Mouse (Mus musculus) c-Kit-positive CD71-positive TER-119-positive erythroid progenitor cells, embryonic 14.5 days (primary cell): Measurements from ENCODE around the gene Add2.
A peak's percentile ranks its signal among the peaks of the same experiment; 100 is the strongest.

ENCODE experiments used
- DNase-seq: peaks from one replicate; pipeline ENCODE4 v3.0.0-alpha.2; 2013; ENCODE audit warnings: low spot score

Add2 gene

GRCm38 (mm10) chr6:86048509-86048908, 20.0 kb downstream of the Add2 start:
- DNase-seq = no peak

GRCm38 (mm10) chr6:86050586-86051268, 22.2 kb downstream of the Add2 start:
- no peak for DNase-seq

GRCm38 (mm10) chr6:86052032-86052459, 23.6 kb downstream of the Add2 start:
- DNase-seq = no peak

GRCm38 (mm10) chr6:86052556-86052955, 24.1 kb downstream of the Add2 start:
- DNase-seq = no peak

GRCm38 (mm10) chr6:86053099-86053498, 24.6 kb downstream of the Add2 start:
- DNase-seq = no peak

GRCm38 (mm10) chr6:86053594-86053993, 25.1 kb downstream of the Add2 start:
- DNase-seq = no peak

GRCm38 (mm10) chr6:86058475-86058874, 30.0 kb downstream of the Add2 start:
- DNase-seq = no peak

GRCm38 (mm10) chr6:86059151-86059853, 30.8 kb downstream of the Add2 start:
- no peak for DNase-seq

GRCm38 (mm10) chr6:86060170-86060569, 31.7 kb downstream of the Add2 start:
- no peak for DNase-seq

- no peak for DNase-seq
These were observed 33.7 kb downstream of the Add2 start for GRCm38 (mm10) chr6:86062226-86062625.

- no peak for DNase-seq
These were observed 34.2 kb downstream of the Add2 start for GRCm38 (mm10) chr6:86062684-86063083.

GRCm38 (mm10) chr6:86064318-86065016, 36.0 kb downstream of the Add2 start:
- no peak for DNase-seq

GRCm38 (mm10) chr6:86066727-86067126, 38.2 kb downstream of the Add2 start:
- no peak for DNase-seq

- DNase-seq = no peak
These were observed 38.7 kb downstream of the Add2 start for GRCm38 (mm10) chr6:86067145-86067544.

GRCm38 (mm10) chr6:86069009-86069408, 40.5 kb downstream of the Add2 start:
- no peak for DNase-seq

GRCm38 (mm10) chr6:86069856-86070255, 41.4 kb downstream of the Add2 start:
- no peak for DNase-seq

- DNase-seq = no peak
These were observed 41.8 kb downstream of the Add2 start for GRCm38 (mm10) chr6:86070277-86070676.

- DNase-seq = no peak
These were observed 45.4 kb downstream of the Add2 start for GRCm38 (mm10) chr6:86073882-86074281.

GRCm38 (mm10) chr6:86074538-86075204, 46.2 kb downstream of the Add2 start:
- DNase-seq = peak; percentile 42

GRCm38 (mm10) chr6:86076525-86076924, 48.0 kb downstream of the Add2 start:
- peak; percentile 44 for DNase-seq

- peak; percentile 94 for DNase-seq
These were observed 49.4 kb downstream of the Add2 start for GRCm38 (mm10) chr6:86077880-86078279.

- DNase-seq = peak; percentile 42
These were observed 50.0 kb downstream of the Add2 start for GRCm38 (mm10) chr6:86078361-86079010.
